Mouse (Mus musculus): ENCODE results near the gene Nsdhl. TPM values are rescaled to one million over a fixed set of nuclear protein-coding genes. Genes with fewer than 3 reads are reported as not detected.

Gene Nsdhl
- polyA plus RNA-seq, 1 experiment from 2014 or later = 29.0 TPM

MicroRNAs within 50 kb of the gene (microRNA counts, 519-probe panel; counts per million panel counts)
- 1,058 counts per million, percentile 7 among the panel's probes with 10 or more counts for microRNA mmu-miR-2137

Small RNA genes within 50 kb of the gene (microRNA-seq; reads per million reads assigned to microRNA genes)
- gene Mir2137 = 2.3 reads per million, percentile 11 among the genes with 10 or more reads in this experiment

Other genes starting within 250 kb of the Nsdhl start
- 0.57 and 0.76 TPM in 2 replicates for gene Gabrq, start 93.4 kb upstream of the Nsdhl start, polyA plus RNA-seq (2015; fragmentation: Nextera tagmentation; extraction: Ambion mirVana)
- 60.3 and 71.4 TPM in 2 replicates for gene Cetn2, start 146 bp upstream of the Nsdhl start, polyA plus RNA-seq (2015; fragmentation: Nextera tagmentation; extraction: Ambion mirVana)
- 25.5 and 32.3 TPM in 2 replicates for gene Zfp185, start 68.8 kb downstream of the Nsdhl start, polyA plus RNA-seq (2015; fragmentation: Nextera tagmentation; extraction: Ambion mirVana)
- gene Pnma5, start 118.5 kb downstream of the Nsdhl start, polyA plus RNA-seq (2015; fragmentation: Nextera tagmentation; extraction: Ambion mirVana) = 0.10 and 0.17 TPM in 2 replicates
- gene Pnma3, start 146.2 kb downstream of the Nsdhl start, polyA plus RNA-seq (2015; fragmentation: Nextera tagmentation; extraction: Ambion mirVana) = 0.10 and 0.16 TPM in 2 replicates
- 0.97 and 1.0 TPM in 2 replicates for gene Xlr4a, start 163.9 kb downstream of the Nsdhl start, polyA plus RNA-seq (2015; fragmentation: Nextera tagmentation; extraction: Ambion mirVana)
- gene Xlr3a, start 178.5 kb downstream of the Nsdhl start, polyA plus RNA-seq (2015; fragmentation: Nextera tagmentation; extraction: Ambion mirVana) = 5.6 and 5.7 TPM in 2 replicates
- gene Gm14685, start 198.5 kb downstream of the Nsdhl start, polyA plus RNA-seq (2015; fragmentation: Nextera tagmentation; extraction: Ambion mirVana) = 0.14 and 0.19 TPM in 2 replicates
- not detected in 2 replicates for gene Xlr5b, start 230.2 kb downstream of the Nsdhl start, polyA plus RNA-seq (2015; fragmentation: Nextera tagmentation; extraction: Ambion mirVana)
- not detected in 2 replicates for gene DXBay18, start 230.9 kb downstream of the Nsdhl start, polyA plus RNA-seq (2015; fragmentation: Nextera tagmentation; extraction: Ambion mirVana)

Measured in stomach, embryonic 16.5 days (tissue).